Mouse (Mus musculus) liver, embryonic 15.5 days (tissue): ENCODE data around the gene Znrd1as. TPM values are rescaled to one million over a fixed set of nuclear protein-coding genes. Genes with fewer than 3 reads are reported as not detected.
A peak's percentile ranks its signal among the peaks of the same experiment; 100 is the strongest.

Experiments used
- ATAC-seq: fragments of 200-750 bp; cut with Nextera tagmentation; 2 replicates; pipeline ENCODE4 v1.8.0; 2017; ENCODE audit warnings: moderate number of reproducible peaks, mild to moderate bottlenecking, moderate library complexity; ENCODE audit not compliant: insufficient read depth
- H3K27ac ChIP-seq: fragments of 300-500 bp; sonication (generic); replicated peaks from 2 replicates; pipeline ENCODE4 v1.5.1; 2015; ENCODE audit warnings: mild to moderate bottlenecking, inconsistent platforms
- H3K27me3 ChIP-seq: fragments of 300-500 bp; sonication (generic); 2 replicates; pipeline ENCODE4 v1.6.1; 2015; ENCODE audit warnings: mild to moderate bottlenecking, inconsistent platforms
- H3K36me3 ChIP-seq: fragments of 300-500 bp; sonication (generic); replicated peaks from 2 replicates; pipeline ENCODE4 v1.6.1; 2015; ENCODE audit warnings: moderate library complexity, mild to moderate bottlenecking, inconsistent platforms
- H3K4me1 ChIP-seq: fragments of 300-500 bp; sonication (generic); replicated peaks from 2 replicates; pipeline ENCODE4 v1.6.1; 2015; ENCODE audit warnings: inconsistent platforms
- H3K4me2 ChIP-seq: fragments of 300-500 bp; sonication (generic); 2 replicates; pipeline ENCODE4 v1.6.1; 2015; ENCODE audit warnings: moderate library complexity, mild to moderate bottlenecking, inconsistent platforms
- H3K4me3 ChIP-seq: fragments of 300-500 bp; sonication (generic); replicated peaks from 2 replicates; pipeline ENCODE4 v1.5.1; 2015; ENCODE audit warnings: mild to moderate bottlenecking, inconsistent platforms
- H3K9ac ChIP-seq: fragments of 300-500 bp; sonication (generic); 2 replicates; pipeline ENCODE4 v1.6.1; 2015; ENCODE audit warnings: moderate library complexity, mild to moderate bottlenecking, inconsistent platforms
- H3K9me3 ChIP-seq: fragments of 300-500 bp; sonication (generic); replicated peaks from 2 replicates; pipeline ENCODE4 v1.6.1; 2016; ENCODE audit warnings: inconsistent platforms
- WGBS: fragments of 180-500 bp; shearing (Covaris S2); methylation state at CpG from one replicate; pipeline ENCODE4 v1.1.7; 2015; ENCODE audit warnings: mixed read lengths; ENCODE audit not compliant: insufficient replicate concordance; 5-methylcytosine and 5-hydroxymethylcytosine counted together
- polyA plus RNA-seq: library from polyadenylated mRNA; unstranded; fragments of >200 nt; fragmentation: Nextera tagmentation; extraction: Ambion mirVana; gene quantifications from 2 replicates; pipeline ENCODE4 v1.2.1, GENCODE M21; 2015

The Znrd1as gene
- polyA plus RNA-seq, 1 experiment from 2014 or later = 2.5 TPM

GRCm38 (mm10) chr17:36931130-36931529 lies 27.3 kb upstream of the Znrd1as start:
- WGBS = 53% methylated on average over 4 of the region's 4 CpGs

GRCm38 (mm10) chr17:36931806-36932205 lies 26.6 kb upstream of the Znrd1as start:
- Histone ChIP-seq H3K36me3 (no peaks in the 10 kb centered on the region), H3K9ac (no peak overlapping the region), H3K4me1 (no peaks in the 10 kb centered on the region), H3K9me3 (no peaks in the 10 kb centered on the region), H3K27ac (no peak overlapping the region), H3K27me3 (peaks cover 5% of the 10 kb centered on the region; the same call in 1 of the 2 replicates), H3K4me3 (no peak overlapping the region), H3K4me2 (no peak overlapping the region)
- ATAC-seq = no peak
- WGBS = 32% methylated on average over 2 of the region's 2 CpGs

More at GRCm38 (mm10) chr17:36931130-36931529, 27.3 kb upstream of the Znrd1as start:
- no peaks in the 10 kb centered on the region for H3K4me1 ChIP-seq
- no peak overlapping the region for H3K4me2 ChIP-seq
- H3K4me3 ChIP-seq = no peak overlapping the region
- peaks cover 5% of the 10 kb centered on the region; the same call in 1 of the 2 replicates for H3K27me3 ChIP-seq
- H3K27ac ChIP-seq = no peak overlapping the region
- no peak overlapping the region for H3K9ac ChIP-seq
- no peaks in the 10 kb centered on the region for H3K9me3 ChIP-seq
- no peak for ATAC-seq
- no peaks in the 10 kb centered on the region for H3K36me3 ChIP-seq

GRCm38 (mm10) chr17:36938056-36938455 lies 20.3 kb upstream of the Znrd1as start:
- Histone ChIP-seq H3K4me1 (peaks cover 4% of the 10 kb centered on the region), H3K4me3 (no peak overlapping the region), H3K27ac (no peak overlapping the region), H3K36me3 (no peaks in the 10 kb centered on the region), H3K9ac (no peak overlapping the region), H3K9me3 (no peaks in the 10 kb centered on the region), H3K27me3 (peaks cover 48% of the 10 kb centered on the region), H3K4me2 (no peak overlapping the region)
- ATAC-seq = no peak
- 49% methylated on average over 2 of the region's 2 CpGs for WGBS

- Histone ChIP-seq H3K36me3 (no peaks in the 10 kb centered on the region), H3K4me2 (peak overlapping the region; percentile 51; the same call in 1 of the 2 replicates), H3K9me3 (no peaks in the 10 kb centered on the region), H3K4me3 (no peak overlapping the region; the same call in 1 of the 2 replicates), H3K9ac (no peak overlapping the region), H3K4me1 (peaks cover 12% of the 10 kb centered on the region), H3K27ac (no peak overlapping the region), H3K27me3 (peaks cover 84% of the 10 kb centered on the region)
- WGBS = 35% methylated on average over 10 of the region's 10 CpGs
- ATAC-seq = no peak; the same call in 1 of the 2 replicates
These were observed 16.0 kb upstream of the Znrd1as start for GRCm38 (mm10) chr17:36942391-36942790.

- no peaks in the 10 kb centered on the region for H3K9me3 ChIP-seq
- ATAC-seq = no peak; the same call in 1 of the 2 replicates
- WGBS = 3% methylated on average over 58 of the region's 59 CpGs
- H3K36me3 ChIP-seq = no peaks in the 10 kb centered on the region
- no peak within 1 kb of the TSS for H3K9ac ChIP-seq
- H3K4me1 ChIP-seq = peaks cover 15% of the 10 kb centered on the region
- no peak within 1 kb of the TSS for H3K27ac ChIP-seq
- H3K27me3 ChIP-seq = peaks cover 84% of the 10 kb centered on the region
- peak within 1 kb of the TSS; percentile 51 for H3K4me2 ChIP-seq
- peak within 1 kb of the TSS; percentile 24; the same call in 1 of the 2 replicates for H3K4me3 ChIP-seq
These were observed 15.5 kb upstream of the Znrd1as start, which contains the start of gene Rnf39 for GRCm38 (mm10) chr17:36942791-36943471. TSS of gene Rnf39 (plus strand) at chr17:36942918.

GRCm38 (mm10) chr17:36943691-36944090 lies 14.7 kb upstream of the Znrd1as start:
- H3K9me3 ChIP-seq = no peaks in the 10 kb centered on the region
- H3K4me1 ChIP-seq = peaks cover 15% of the 10 kb centered on the region
- H3K27me3 ChIP-seq = peaks cover 87% of the 10 kb centered on the region
- 14% methylated on average over 5 of the region's 5 CpGs for WGBS
- no peak overlapping the region for H3K27ac ChIP-seq
- no peak overlapping the region for H3K9ac ChIP-seq
- no peak for ATAC-seq
- no peak overlapping the region for H3K4me3 ChIP-seq
- peaks cover under 1% of the 10 kb centered on the region; the same call in 1 of the 2 replicates for H3K36me3 ChIP-seq
- H3K4me2 ChIP-seq = no peak overlapping the region

- H3K9me3 ChIP-seq = no peaks in the 10 kb centered on the region
- peaks cover 91% of the 10 kb centered on the region for H3K27me3 ChIP-seq
- no peak for ATAC-seq
- 21% methylated on average over 9 of the region's 9 CpGs for WGBS
- no peak overlapping the region for H3K27ac ChIP-seq
- no peak overlapping the region for H3K4me3 ChIP-seq
- no peak overlapping the region for H3K4me2 ChIP-seq
- H3K36me3 ChIP-seq = peaks cover 6% of the 10 kb centered on the region
- no peak overlapping the region for H3K9ac ChIP-seq
- H3K4me1 ChIP-seq = peaks cover 15% of the 10 kb centered on the region
These were observed 14.1 kb upstream of the Znrd1as start for GRCm38 (mm10) chr17:36944121-36944775.

- no peak overlapping the region for H3K27ac ChIP-seq
- no peak overlapping the region for H3K9ac ChIP-seq
- H3K4me2 ChIP-seq = peak overlapping the region; percentile 67
- no peak for ATAC-seq
- peaks cover 11% of the 10 kb centered on the region for H3K36me3 ChIP-seq
- H3K27me3 ChIP-seq = peaks cover 68% of the 10 kb centered on the region
- peaks cover 35% of the 10 kb centered on the region for H3K4me1 ChIP-seq
- no peaks in the 10 kb centered on the region for H3K9me3 ChIP-seq
- peak overlapping the region; percentile 40 for H3K4me3 ChIP-seq
- 2% methylated on average over 62 of the region's 62 CpGs for WGBS
These were observed 11.2 kb upstream of the Znrd1as start for GRCm38 (mm10) chr17:36947051-36947819.

GRCm38 (mm10) chr17:36948286-36948685 lies 10.1 kb upstream of the Znrd1as start:
- Histone ChIP-seq H3K27me3 (peaks cover 58% of the 10 kb centered on the region), H3K9me3 (no peaks in the 10 kb centered on the region), H3K9ac (no peak overlapping the region), H3K27ac (no peak overlapping the region), H3K4me3 (no peak overlapping the region), H3K4me1 (peaks cover 29% of the 10 kb centered on the region), H3K4me2 (no peak overlapping the region), H3K36me3 (peaks cover 11% of the 10 kb centered on the region)
- 70% methylated on average over 1 of the region's 1 CpGs for WGBS
- ATAC-seq = no peak

- H3K4me2 ChIP-seq = no peak overlapping the region
- H3K36me3 ChIP-seq = peaks cover 11% of the 10 kb centered on the region
- no peak overlapping the region for H3K9ac ChIP-seq
- H3K27ac ChIP-seq = no peak overlapping the region
- no peaks in the 10 kb centered on the region for H3K9me3 ChIP-seq
- ATAC-seq = no peak
- H3K4me3 ChIP-seq = no peak overlapping the region
- peaks cover 28% of the 10 kb centered on the region for H3K4me1 ChIP-seq
- 84% methylated on average over 8 of the region's 8 CpGs for WGBS
- H3K27me3 ChIP-seq = peaks cover 48% of the 10 kb centered on the region
These were observed 9.1 kb upstream of the Znrd1as start for GRCm38 (mm10) chr17:36949265-36949664.
